Comparison of ENCODE assay signal across 11 mouse cellular contexts in genomic region chr7:19495521-19496213, GRCm38 (mm10). TPM values are rescaled to one million over a fixed set of nuclear protein-coding genes. Genes with fewer than 3 reads are reported as not detected.
DNase-seq lines count a peak whose midpoint lies in the region; ATAC-seq and TF ChIP-seq lines count a peak whose summit lies in the region.
"Had no signal": no experiment of that assay in that cellular context is flagged by ENCODE, and none has a peak within 500 bp of the region (broad histone marks: within the 10 kb centered on the region; RNA-seq: fewer than 3 reads in every experiment).

No protein-coding gene starts in this region.

- no peak overlapping the region for H3K4me2 ChIP-seq in lung, embryonic 16.5 days (ENCODE audit: low read depth, low read length)
- no peak overlapping the region for H3K4me2 ChIP-seq in forebrain, embryonic 16.5 days (ENCODE audit: low read length)
- H3K4me2 ChIP-seq: forebrain, embryonic 15.5 days; hindbrain, embryonic 12.5 days had no signal

- no peaks in the 10 kb centered on the region for H3K36me3 ChIP-seq in MEL (ENCODE audit: control insufficient read depth in 1 of 2, insufficient read depth in 2 of 2, low read length in 2 of 2)
- no peaks in the 10 kb centered on the region for H3K36me3 ChIP-seq in lung, embryonic 16.5 days (ENCODE audit: control insufficient read depth, insufficient read depth, low read length)
- H3K36me3 ChIP-seq in forebrain, embryonic 16.5 days (ENCODE audit: control insufficient read depth, insufficient read depth) = no peaks in the 10 kb centered on the region
- H3K36me3 ChIP-seq: forebrain, embryonic 15.5 days; hindbrain, embryonic 12.5 days had no signal

- H3K9me3 ChIP-seq in MEL (replicated peaks; ENCODE audit: insufficient read depth, low read length) = no peaks in the 10 kb centered on the region
- no peaks in the 10 kb centered on the region for H3K9me3 ChIP-seq in lung, embryonic 16.5 days (ENCODE audit: control insufficient read depth, low read length)
- H3K9me3 ChIP-seq in forebrain, embryonic 16.5 days (ENCODE audit: control insufficient read depth, low read length) = no peaks in the 10 kb centered on the region
- H3K9me3 ChIP-seq: forebrain, embryonic 15.5 days; hindbrain, embryonic 12.5 days had no signal

- 27% methylated on average over 20 of the region's 20 CpGs for WGBS in lung, embryonic 16.5 days
- 74% methylated on average over 20 of the region's 20 CpGs for WGBS in forebrain, embryonic 16.5 days

- peak; percentile 26 to 35 for DNase-seq in heart, adult 9 months (ENCODE audit: low spot score in 2 of 2)
- DNase-seq in heart, postnatal 25 days (ENCODE audit: low spot score) = no peak
- DNase-seq in MEL (ENCODE audit: low read depth, low spot score) = peak; percentile 52
- peak; percentile 30 for DNase-seq in embryo, embryonic 11 days
- no peak for DNase-seq in left cerebral cortex, adult 8-10 months (ENCODE audit: low spot score in 2 of 2)
- DNase-seq in cerebellum, adult 11 months = no peak
- DNase-seq: thymus, adult 18-20 months had no signal

- no peaks in the 10 kb centered on the region for H3K79me2 ChIP-seq in MEL (ENCODE audit: control insufficient read depth, insufficient read depth, low read length, poor library complexity)

- no peaks in the 10 kb centered on the region for H3K27me3 ChIP-seq in MEL (ENCODE audit: control insufficient read depth in 1 of 2, insufficient read depth in 2 of 2, low read length in 2 of 2)
- H3K27me3 ChIP-seq in lung, embryonic 16.5 days (ENCODE audit: control insufficient read depth, insufficient read depth, low read depth, low read length) = peaks cover 7% of the 10 kb centered on the region
- peaks cover 19% of the 10 kb centered on the region for H3K27me3 ChIP-seq in forebrain, embryonic 16.5 days (replicated peaks; ENCODE audit: control insufficient read depth, insufficient read depth, low read length)

- H3K4me1 ChIP-seq in MEL (ENCODE audit: control insufficient read depth in 1 of 2, insufficient read depth in 2 of 2, low read length in 2 of 2) = peaks cover 0 to 13% of the 10 kb centered on the region in 2 experiments; a peak in 3 of 4 replicates
- peaks cover 20% of the 10 kb centered on the region for H3K4me1 ChIP-seq in lung, embryonic 16.5 days (replicated peaks; ENCODE audit: control insufficient read depth, insufficient read depth, low read length)
- peaks cover 3% of the 10 kb centered on the region; the same call in 1 of the 2 replicates for H3K4me1 ChIP-seq in forebrain, embryonic 16.5 days (replicated peaks; ENCODE audit: control insufficient read depth, insufficient read depth, low read length)

- H3K27ac ChIP-seq in MEL (ENCODE audit: control insufficient read depth, low read depth, low read length) = no peak overlapping the region
- H3K27ac ChIP-seq in lung, embryonic 16.5 days (ENCODE audit: low read length) = peak overlapping the region; percentile 59; the same call in 1 of the 2 replicates
- H3K27ac ChIP-seq in forebrain, embryonic 16.5 days (ENCODE audit: low read length) = no peak overlapping the region
- H3K27ac ChIP-seq: forebrain, embryonic 15.5 days; hindbrain, embryonic 12.5 days had no signal

- peak overlapping the region; percentile 34; the same call in 1 of the 2 replicates for H3K9ac ChIP-seq in MEL (ENCODE audit: control insufficient read depth, low read depth, low read length, poor library complexity, severe bottlenecking)
- no peak overlapping the region for H3K9ac ChIP-seq in lung, embryonic 16.5 days (ENCODE audit: low read length)
- no peak overlapping the region for H3K9ac ChIP-seq in forebrain, embryonic 16.5 days (replicated peaks; ENCODE audit: low read depth, low read length)
- H3K9ac ChIP-seq: forebrain, embryonic 15.5 days; hindbrain, embryonic 12.5 days had no signal

- no peak for TF ChIP-seq POLR2A in MEL (IDR thresholded peaks at IDR 0.05; ENCODE audit: control insufficient read depth in 1 of 2, insufficient read depth in 1 of 2, low read depth in 1 of 2, low read length in 2 of 2, poor library complexity in 1 of 2)

- H3K4me3 ChIP-seq in MEL (ENCODE audit: control insufficient read depth in 1 of 2, insufficient read depth in 1 of 2, low read depth in 2 of 2, low read length in 2 of 2) = peak overlapping the region; percentile 50
- H3K4me3 ChIP-seq in lung, embryonic 16.5 days (ENCODE audit: low read length) = no peak overlapping the region
- no peak overlapping the region for H3K4me3 ChIP-seq in forebrain, embryonic 16.5 days (replicated peaks; ENCODE audit: low read length)
- H3K4me3 ChIP-seq: forebrain, embryonic 15.5 days; hindbrain, embryonic 12.5 days had no signal

- TF ChIP-seq CTCF in MEL (IDR thresholded peaks at IDR 0.05 in 2 of 3, conservative IDR thresholded peaks at IDR 0.05 in 1 of 3; ENCODE audit: control insufficient read depth in 1 of 3, insufficient read depth in 1 of 3, low read depth in 2 of 3, low read length in 3 of 3, poor library complexity in 1 of 3, severe bottlenecking in 1 of 3) = no peak

- peak; percentile 74 for ATAC-seq in lung, embryonic 16.5 days (ENCODE audit: low read depth)
- ATAC-seq in forebrain, embryonic 16.5 days = no peak
- ATAC-seq: forebrain, embryonic 15.5 days had no signal

- no peak for TF ChIP-seq RAD21 in MEL (IDR thresholded peaks at IDR 0.05; ENCODE audit: low read depth, low read length)

- intact Hi-C loops in heart, postnatal 25 days (cut with DNase I) = no loop called here

- TF ChIP-seq EP300 in MEL (IDR thresholded peaks at IDR 0.05; ENCODE audit: low read depth in 1 of 2, low read length in 2 of 2) = peak; percentile 23 to 56; a peak in 2 of 4 replicates

TF ChIP-seq in MEL, 35 proteins besides CTCF, POLR2A, EP300 and RAD21:
- TF ChIP-seq TCF12 (IDR thresholded peaks at IDR 0.05; ENCODE audit: low read depth, low read length) (peak; percentile 53; the same call in 1 of the 2 replicates), ZMIZ1 (IDR thresholded peaks at IDR 0.05; ENCODE audit: low read depth, low read length) (no peak), ZNF384 (IDR thresholded peaks at IDR 0.05; ENCODE audit: low read depth, low read length) (no peak), USF1 (IDR thresholded peaks at IDR 0.05; ENCODE audit: low read depth, low read length) (no peak), GATA1 (IDR thresholded peaks at IDR 0.05; ENCODE audit: low read depth, low read length) (peak; percentile 28; the same call in 1 of the 2 replicates), TAL1 (IDR thresholded peaks at IDR 0.05; ENCODE audit: low read length) (peak; percentile 12; the same call in 1 of the 2 replicates)

RNA-seq across cellular contexts. Expression of gene Bloc1s3, which starts 12.5 kb away (rescaled TPM):
- 1 to 10 TPM; 2.3 to 2.4 TPM for total RNA-seq in heart, postnatal 25 days (2021)
- total RNA-seq in MEL (2012; rRNA removed) = 5.5 and 6.1 TPM in 2 replicates
- 1 to 10 TPM in 1 of 2 experiments, not detected in 1; 7.5 TPM for polyA plus RNA-seq in MEL (2012; ENCODE audit: insufficient read depth in 1 of 2, insufficient read length in 2 of 2, low read depth in 1 of 2, low replicate concordance in 2 of 2, missing spikeins in 1 of 2)
- polyA plus RNA-seq in lung, embryonic 16.5 days (2015; fragmentation: Nextera tagmentation; extraction: Ambion mirVana) = 1.4 TPM in 2 replicates
- 1 to 10 TPM; 6.5 to 7.7 (median 7.1) TPM for total RNA-seq in left cerebral cortex, adult 8-10 months (2022)
- 3.7 and 4.9 TPM in 2 replicates for polyA plus RNA-seq in forebrain, embryonic 16.5 days (2015; fragmentation: Nextera tagmentation; extraction: Ambion mirVana)

RNA-seq across cellular contexts. Expression of gene Trappc6a, which starts 12.5 kb away (rescaled TPM):
- 10 to 100 TPM; 35.6 to 35.9 TPM for total RNA-seq in heart, postnatal 25 days (2021)
- total RNA-seq in MEL (2012; rRNA removed) = 65.6 and 88.2 TPM in 2 replicates
- polyA plus RNA-seq in MEL (2012; ENCODE audit: insufficient read depth in 1 of 2, insufficient read length in 2 of 2, low read depth in 1 of 2, low replicate concordance in 2 of 2, missing spikeins in 1 of 2) = 10 to 100 TPM in 1 of 2 experiments, not detected in 1; 82.8 TPM
- 104 and 111 TPM in 2 replicates for polyA plus RNA-seq in lung, embryonic 16.5 days (2015; fragmentation: Nextera tagmentation; extraction: Ambion mirVana)
- total RNA-seq in left cerebral cortex, adult 8-10 months (2022) = 10 to 100 TPM; 19.0 to 25.5 (median 23.5) TPM
- 29.4 and 31.2 TPM in 2 replicates for polyA plus RNA-seq in forebrain, embryonic 16.5 days (2015; fragmentation: Nextera tagmentation; extraction: Ambion mirVana)

RNA-seq across cellular contexts. Expression of gene Nkpd1, which starts 22.0 kb away (rescaled TPM):
- not detected for total RNA-seq in heart, postnatal 25 days (2021)
- 0.07 and 0.35 TPM in 2 replicates for total RNA-seq in MEL (2012; rRNA removed)
- under 1 TPM in 1 of 2 experiments, not detected in 1; 0.33 TPM for polyA plus RNA-seq in MEL (2012; ENCODE audit: insufficient read depth in 1 of 2, insufficient read length in 2 of 2, low read depth in 1 of 2, low replicate concordance in 2 of 2, missing spikeins in 1 of 2)
- polyA plus RNA-seq in lung, embryonic 16.5 days (2015; fragmentation: Nextera tagmentation; extraction: Ambion mirVana) = 0.16 TPM in 1 of 2 replicates, not detected in the other
- total RNA-seq in left cerebral cortex, adult 8-10 months (2022) = 1 to 10 TPM in 2 of 4 experiments, under 1 TPM in 2; 0.83 to 1.7 (median 1.1) TPM
- polyA plus RNA-seq in forebrain, embryonic 16.5 days (2015; fragmentation: Nextera tagmentation; extraction: Ambion mirVana) = 0.81 and 0.90 TPM in 2 replicates

RNA-seq across cellular contexts. Expression of gene Exoc3l2, which starts 32.5 kb away (rescaled TPM):
- total RNA-seq in heart, postnatal 25 days (2021) = 1 to 10 TPM; 1.2 to 1.3 TPM
- total RNA-seq in MEL (2012; rRNA removed) = 0.08 TPM in 1 of 2 replicates, not detected in the other
- under 1 TPM in 1 of 2 experiments, not detected in 1; 0.08 TPM for polyA plus RNA-seq in MEL (2012; ENCODE audit: insufficient read depth in 1 of 2, insufficient read length in 2 of 2, low read depth in 1 of 2, low replicate concordance in 2 of 2, missing spikeins in 1 of 2)
- polyA plus RNA-seq in lung, embryonic 16.5 days (2015; fragmentation: Nextera tagmentation; extraction: Ambion mirVana) = 0.72 and 1.1 TPM in 2 replicates
- total RNA-seq in left cerebral cortex, adult 8-10 months (2022) = 1 to 10 TPM in 1 of 4 experiments, under 1 TPM in 3; 0.59 to 1.1 (median 0.79) TPM
- 0.11 and 0.19 TPM in 2 replicates for polyA plus RNA-seq in forebrain, embryonic 16.5 days (2015; fragmentation: Nextera tagmentation; extraction: Ambion mirVana)

RNA-seq across cellular contexts. Expression of gene Mark4, which starts 37.0 kb away (rescaled TPM):
- 10 to 100 TPM; 22.3 to 24.3 TPM for total RNA-seq in heart, postnatal 25 days (2021)
- total RNA-seq in MEL (2012; rRNA removed) = 4.7 TPM in 2 replicates
- 10 to 100 TPM in 1 of 2 experiments, not detected in 1; 18.5 TPM for polyA plus RNA-seq in MEL (2012; ENCODE audit: insufficient read depth in 1 of 2, insufficient read length in 2 of 2, low read depth in 1 of 2, low replicate concordance in 2 of 2, missing spikeins in 1 of 2)
- 5.2 TPM in 2 replicates for polyA plus RNA-seq in lung, embryonic 16.5 days (2015; fragmentation: Nextera tagmentation; extraction: Ambion mirVana)
- total RNA-seq in left cerebral cortex, adult 8-10 months (2022) = 10 to 100 TPM; 70.4 to 80.3 (median 76.2) TPM
- 13.8 and 17.5 TPM in 2 replicates for polyA plus RNA-seq in forebrain, embryonic 16.5 days (2015; fragmentation: Nextera tagmentation; extraction: Ambion mirVana)

Comparison
In these comparisons a context has a peak if more than half of its experiments do, and no peak if none do; other contexts are left out.
1. DNase-seq: peak in heart, adult 9 months (2 of 2), MEL (single experiment) and embryo, embryonic 11 days (single experiment); none in heart, postnatal 25 days (single experiment), left cerebral cortex, adult 8-10 months (0 of 2) and cerebellum, adult 11 months (single experiment).
2. H3K4me3 ChIP-seq: peak in MEL (2 of 2); none in lung, embryonic 16.5 days (single experiment) and forebrain, embryonic 16.5 days (single experiment).